Mouse (Mus musculus) heart, postnatal 4 days (tissue): ENCODE results near the gene Zpr1. TPM values are rescaled to one million over a fixed set of nuclear protein-coding genes. Genes with fewer than 3 reads are reported as not detected.
A peak's percentile ranks its signal among the peaks of the same experiment; 100 is the strongest.
"Not testable (repeated sequence)": the region's sequence is repeated elsewhere in the genome, so short reads cannot be mapped to it uniquely, and the experiment has no call there.

Experiments used
- DNase-seq: peaks from one replicate; pipeline ENCODE4 v3.0.0; 2021
- total RNA-seq, 2 experiments: library from RNA; stranded (reverse); gene quantifications; 2 replicates each; pipeline ENCODE4 v1.2.3; 2021

Zpr1 gene
- total RNA-seq, 2 experiments from 2014 or later = 19.3 to 23.5 TPM

GRCm38 (mm10) chr9:46261131-46261530 lies 11.7 kb upstream of the Zpr1 start:
- DNase-seq = no peak

- DNase-seq = no peak
Observed at GRCm38 (mm10) chr9:46268343-46268873, 4.5 kb upstream of the Zpr1 start, which contains the start of gene Apoa5. Apoa5 (plus strand) TSS chr9:46268633.

GRCm38 (mm10) chr9:46269125-46269524 lies 3.7 kb upstream of the Zpr1 start:
- no peak for DNase-seq

- DNase-seq = no peak
Observed at GRCm38 (mm10) chr9:46270782-46271181, 2.1 kb upstream of the Zpr1 start.

- DNase-seq = no peak
Observed at GRCm38 (mm10) chr9:46272070-46272469, 794 bp upstream of the Zpr1 start.

- no peak for DNase-seq
Observed at GRCm38 (mm10) chr9:46274494-46274893, 1.6 kb downstream of the Zpr1 start.

GRCm38 (mm10) chr9:46282631-46283436 lies 10.0 kb downstream of the Zpr1 start, which contains the start of gene Bud13:
Bud13 (plus strand) TSS chr9:46283008.
- peak; percentile 98 for DNase-seq

GRCm38 (mm10) chr9:46298381-46298780 lies 25.5 kb downstream of the Zpr1 start:
- no peak for DNase-seq

- peak; percentile 63 for DNase-seq
Observed at GRCm38 (mm10) chr9:46302142-46302541, 29.3 kb downstream of the Zpr1 start.

- no peak for DNase-seq
Observed at GRCm38 (mm10) chr9:46309121-46309520, 36.3 kb downstream of the Zpr1 start.

GRCm38 (mm10) chr9:46314507-46314906 lies 41.6 kb downstream of the Zpr1 start:
- DNase-seq = peak; percentile 81

GRCm38 (mm10) chr9:46314921-46315320 lies 42.1 kb downstream of the Zpr1 start:
- no peak for DNase-seq

GRCm38 (mm10) chr9:46315807-46316365 lies 43.0 kb downstream of the Zpr1 start:
- DNase-seq = no peak

GRCm38 (mm10) chr9:46316388-46316787 lies 43.5 kb downstream of the Zpr1 start:
- DNase-seq = no peak

GRCm38 (mm10) chr9:46316909-46317308 lies 44.0 kb downstream of the Zpr1 start:
- DNase-seq = no peak

- DNase-seq = no peak
Observed at GRCm38 (mm10) chr9:46317957-46318356, 45.1 kb downstream of the Zpr1 start.

GRCm38 (mm10) chr9:46319886-46320285 lies 47.0 kb downstream of the Zpr1 start, which contains the start of gene 4931429L15Rik:
4931429L15Rik (minus strand) TSS chr9:46319986.
- DNase-seq = not testable (repeated sequence)

GRCm38 (mm10) chr9:46320461-46320860 lies 47.6 kb downstream of the Zpr1 start:
- DNase-seq = no peak

- no peak for DNase-seq
Observed at GRCm38 (mm10) chr9:46326694-46327405, 54.0 kb downstream of the Zpr1 start.

- no peak for DNase-seq
Observed at GRCm38 (mm10) chr9:46327706-46328571, 55.1 kb downstream of the Zpr1 start.

- DNase-seq = peak; percentile 50
Observed at GRCm38 (mm10) chr9:46328572-46329249, 55.8 kb downstream of the Zpr1 start.
